In genomic region chr6:90561234-90561781, GRCm38 (mm10) we compare ENCODE assay signal across 10 mouse cellular contexts. TPM values are rescaled to one million over a fixed set of nuclear protein-coding genes. Genes with fewer than 3 reads are reported as not detected.
DNase-seq lines count a peak whose midpoint lies in the region; ATAC-seq and TF ChIP-seq lines count a peak whose summit lies in the region.
"Had no signal": no experiment of that assay in that cellular context is flagged by ENCODE, and none has a peak within 500 bp of the region (broad histone marks: within the 10 kb centered on the region; RNA-seq: fewer than 3 reads in every experiment).

No protein-coding gene starts in this region.

- DNase-seq in liver, embryonic 11.5 days (ENCODE audit: low spot score): no peak
- no peak for DNase-seq in liver
- DNase-seq in forebrain, embryonic 10.5 days (ENCODE audit: extremely low spot score, low spot score): peak; percentile 19
- DNase-seq in lung, postnatal 10 days: peak; percentile 20
- DNase-seq in stomach, postnatal 0 days (ENCODE audit: low spot score): no peak
- DNase-seq in right cerebral cortex, postnatal 10 days (ENCODE audit: low spot score in 2 of 2): no peak
- no peak for DNase-seq in thymus, postnatal 10 days (ENCODE audit: low spot score in 2 of 2)
- DNase-seq: gastrocnemius, postnatal 25 days; liver, embryonic 13.5 days had no signal

- no peak overlapping the region for H3K27ac ChIP-seq in liver, embryonic 11.5 days (ENCODE audit: low read depth, low read length)
- no peak overlapping the region; the same call in 1 of the 2 replicates for H3K27ac ChIP-seq in forebrain, embryonic 10.5 days
- H3K27ac ChIP-seq in stomach, postnatal 0 days (replicated peaks): no peak overlapping the region
- H3K27ac ChIP-seq: liver, embryonic 13.5 days had no signal

- ATAC-seq in liver, embryonic 11.5 days (replicated peaks; ENCODE audit: low FRiP score): 0 out of 2 replicates have a peak, but pooled peaks have one; percentile 27
- no peak for ATAC-seq in stomach, postnatal 0 days (ENCODE audit: low FRiP score, low TSS enrichment)
- ATAC-seq in erythroblast, adult 5-6 weeks (replicated peaks; ENCODE audit: low FRiP score, poor library complexity, severe bottlenecking): no peak

- TF ChIP-seq CTCF in stomach, postnatal 0 days (IDR thresholded peaks at IDR 0.05; ENCODE audit: low read depth): peak; percentile 56

- H3K9me3 ChIP-seq in liver, embryonic 11.5 days (ENCODE audit: control insufficient read depth, low read length): no peaks in the 10 kb centered on the region
- H3K9me3 ChIP-seq in forebrain, embryonic 10.5 days: no peaks in the 10 kb centered on the region
- H3K9me3 ChIP-seq in stomach, postnatal 0 days (ENCODE audit: control insufficient read depth, low read length): no peaks in the 10 kb centered on the region
- H3K9me3 ChIP-seq: liver, embryonic 13.5 days had no signal

- no peaks in the 10 kb centered on the region for H3K4me1 ChIP-seq in liver, embryonic 11.5 days (replicated peaks; ENCODE audit: control insufficient read depth, insufficient read depth, low read length)
- H3K4me1 ChIP-seq in forebrain, embryonic 10.5 days: peaks cover 17% of the 10 kb centered on the region
- H3K4me1 ChIP-seq in stomach, postnatal 0 days (replicated peaks; ENCODE audit: control insufficient read depth, insufficient read depth): no peaks in the 10 kb centered on the region
- H3K4me1 ChIP-seq: liver, embryonic 13.5 days had no signal

- 31% methylated on average over 2 of the region's 2 CpGs for WGBS in liver, embryonic 11.5 days
- WGBS in forebrain, embryonic 10.5 days: 51% methylated on average over 2 of the region's 2 CpGs
- 41% methylated on average over 2 of the region's 2 CpGs for WGBS in stomach, postnatal 0 days

- H3K9ac ChIP-seq in liver, embryonic 11.5 days (ENCODE audit: low read depth, low read length): no peak overlapping the region
- no peak overlapping the region for H3K9ac ChIP-seq in stomach, postnatal 0 days (ENCODE audit: low read length)
- H3K9ac ChIP-seq: liver, embryonic 13.5 days had no signal

- H3K36me3 ChIP-seq in liver, embryonic 11.5 days (ENCODE audit: control insufficient read depth, insufficient read depth, low read length): no peaks in the 10 kb centered on the region
- H3K36me3 ChIP-seq in forebrain, embryonic 10.5 days (replicated peaks): no peaks in the 10 kb centered on the region
- no peaks in the 10 kb centered on the region for H3K36me3 ChIP-seq in stomach, postnatal 0 days (ENCODE audit: control insufficient read depth, insufficient read depth, low read length)
- H3K36me3 ChIP-seq: liver, embryonic 13.5 days had no signal

- no peak for TF ChIP-seq EP300 in stomach, postnatal 0 days (optimal IDR thresholded peaks at IDR 0.05)

- no peak overlapping the region for H3K4me3 ChIP-seq in liver, embryonic 11.5 days (ENCODE audit: low read depth, low read length)
- H3K4me3 ChIP-seq in forebrain, embryonic 10.5 days: no peak overlapping the region
- H3K4me3 ChIP-seq in stomach, postnatal 0 days (ENCODE audit: low read depth, low read length): no peak overlapping the region
- H3K4me3 ChIP-seq: liver, embryonic 13.5 days had no signal

- no peaks in the 10 kb centered on the region for H3K27me3 ChIP-seq in liver, embryonic 11.5 days (replicated peaks; ENCODE audit: control insufficient read depth, insufficient read depth, low read length)
- peaks cover 5% of the 10 kb centered on the region for H3K27me3 ChIP-seq in forebrain, embryonic 10.5 days (ENCODE audit: poor library complexity, severe bottlenecking)
- H3K27me3 ChIP-seq in stomach, postnatal 0 days (ENCODE audit: control insufficient read depth, insufficient read depth, low read length): no peaks in the 10 kb centered on the region
- H3K27me3 ChIP-seq: liver, embryonic 13.5 days had no signal

- no peak overlapping the region for H3K4me2 ChIP-seq in liver, embryonic 11.5 days
- H3K4me2 ChIP-seq in stomach, postnatal 0 days (replicated peaks; ENCODE audit: low read depth): no peak overlapping the region
- H3K4me2 ChIP-seq: liver, embryonic 13.5 days had no signal

RNA-seq across cellular contexts. Expression of gene Slc41a3, which starts 43.2 kb away (rescaled TPM):
- 43.0 and 46.2 TPM in 2 replicates for polyA plus RNA-seq in liver, embryonic 11.5 days (2014; fragmentation: Nextera tagmentation; extraction: Ambion mirVana)
- polyA plus RNA-seq in forebrain, embryonic 10.5 days (2016; fragmentation: Nextera tagmentation; extraction: Ambion mirVana): 1.4 and 2.3 TPM in 2 replicates
- polyA plus RNA-seq in stomach, postnatal 0 days (2015; fragmentation: Nextera tagmentation; extraction: Ambion mirVana): 4.1 and 4.3 TPM in 2 replicates
- 1.3 and 1.5 TPM in 2 replicates for total RNA-seq in erythroblast, adult 5-6 weeks (2015; ENCODE audit: low replicate concordance)
- 1.8 and 2.7 TPM in 2 replicates for total RNA-seq in erythroblast, adult 5-6 weeks (2017; ENCODE audit: low replicate concordance)

Comparison
In these comparisons a context has a peak if more than half of its experiments do, and no peak if none do; other contexts are left out.
1. DNase-seq: peak in forebrain, embryonic 10.5 days (single experiment) and lung, postnatal 10 days (single experiment); none in liver, embryonic 11.5 days (single experiment), liver (single experiment), stomach, postnatal 0 days (single experiment), right cerebral cortex, postnatal 10 days (0 of 2) and thymus, postnatal 10 days (0 of 2).